Mouse (Mus musculus): ENCODE results near the gene Zfp341. TPM values are rescaled to one million over a fixed set of nuclear protein-coding genes. Genes with fewer than 3 reads are reported as not detected.

The Zfp341 gene
- polyA plus RNA-seq, 1 experiment: 8.9 TPM

DNA sequence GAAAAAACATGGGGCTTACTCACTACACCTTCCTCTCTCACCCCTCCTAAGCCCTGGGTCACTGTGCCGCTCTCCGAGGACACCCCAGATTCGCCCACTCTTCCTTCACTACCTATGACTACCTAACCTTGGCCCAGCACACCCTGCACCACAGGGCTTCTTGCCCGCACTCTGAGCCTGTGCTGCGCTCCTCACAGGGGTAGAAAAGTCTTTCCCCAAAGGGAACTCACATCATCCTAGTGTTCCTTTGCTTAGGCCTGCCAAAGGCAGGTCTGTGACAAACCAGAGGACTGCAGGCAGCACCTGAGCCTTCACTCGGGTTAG is 35.4 kb upstream of the Zfp341 start:
- no peak for TF ChIP-seq GATA1 (IDR thresholded peaks at IDR 0.05; ENCODE audit: low read length)

DNA sequence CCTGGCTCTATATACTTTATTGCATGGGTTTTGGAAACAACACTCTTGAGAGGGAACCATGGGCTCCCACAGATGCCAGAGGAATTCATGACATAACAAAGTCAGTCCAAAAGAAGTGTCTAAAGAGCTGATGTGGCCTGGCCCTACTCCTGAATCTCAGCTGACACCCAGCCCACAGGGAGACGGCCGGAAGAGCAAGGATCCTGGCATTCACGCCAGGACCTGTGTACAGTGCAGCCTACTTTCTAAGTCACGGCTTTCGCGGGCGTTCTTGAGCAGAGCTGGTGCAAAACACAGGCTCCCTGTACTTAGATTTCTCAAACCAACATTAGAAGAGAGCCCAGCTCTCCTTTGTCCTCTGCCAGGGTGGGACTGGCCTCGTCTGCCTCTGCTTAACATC is 32.5 kb upstream of the Zfp341 start:
- no peak for TF ChIP-seq GATA1 (IDR thresholded peaks at IDR 0.05; ENCODE audit: low read length)

DNA sequence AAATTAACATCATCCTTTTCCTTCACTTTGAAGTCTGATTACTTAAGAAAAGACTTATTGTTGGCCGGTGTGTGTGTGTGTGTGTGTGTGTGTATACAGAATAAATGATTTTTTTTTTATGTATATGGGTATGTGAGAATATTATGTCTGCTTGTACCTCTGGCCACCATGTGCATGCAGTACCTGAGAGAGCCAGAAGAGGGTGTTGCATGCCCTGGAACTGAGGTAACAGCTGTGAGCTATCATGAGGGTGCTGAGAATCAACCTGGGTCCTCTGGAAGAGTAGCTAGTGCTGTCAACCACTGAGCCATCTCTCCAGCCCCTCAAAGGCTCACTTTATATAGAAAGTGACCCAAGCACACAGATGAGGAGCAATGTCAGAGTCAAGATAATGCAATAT is 31.7 kb upstream of the Zfp341 start:
- TF ChIP-seq GATA1 (IDR thresholded peaks at IDR 0.05; ENCODE audit: low read length): no peak

DNA sequence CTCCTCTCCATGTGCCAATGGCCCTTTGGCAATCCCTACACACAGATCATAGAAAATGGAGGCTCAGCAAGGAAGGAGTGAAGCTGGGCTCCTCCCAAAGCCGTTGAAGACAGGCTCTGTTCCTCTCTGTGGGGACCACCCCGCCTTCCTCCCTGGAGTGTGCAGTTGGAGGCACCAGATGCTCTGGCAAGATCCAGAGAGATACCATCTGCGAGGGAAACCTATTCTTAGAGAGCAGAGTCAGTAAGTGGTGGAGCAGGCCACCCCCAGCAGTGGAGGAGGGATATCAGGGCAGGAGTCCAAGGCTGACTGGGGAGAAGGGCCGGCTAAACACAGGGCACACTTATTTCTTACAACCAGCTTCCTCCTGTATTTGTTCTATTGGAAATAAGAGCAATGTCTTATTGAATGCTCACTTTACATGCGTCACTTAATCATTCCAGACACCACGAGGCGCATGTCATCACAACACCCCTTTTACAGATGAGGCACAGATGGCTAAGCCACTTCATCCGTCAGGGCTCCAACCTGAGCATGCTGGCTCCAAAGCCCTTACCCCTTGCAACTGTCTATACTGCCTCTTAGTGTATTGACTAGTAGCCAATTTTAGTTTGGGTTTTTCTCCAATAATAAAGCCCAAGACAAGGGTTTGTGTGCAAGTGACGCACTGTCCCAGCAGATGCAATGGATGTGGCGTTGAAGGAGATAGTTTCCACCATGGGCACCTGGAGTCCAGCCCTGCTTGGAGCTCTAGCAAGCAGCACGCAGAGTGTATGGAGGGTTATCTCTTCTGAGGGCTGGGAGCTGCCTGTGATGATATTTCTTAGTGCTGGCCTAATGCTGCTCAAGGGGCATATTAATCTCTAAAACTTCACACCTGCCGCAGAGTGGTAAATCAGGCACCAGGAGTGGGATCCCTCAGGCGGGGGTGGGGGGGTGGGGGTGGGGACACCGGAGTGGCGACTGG is 28.9 kb upstream of the Zfp341 start:
- no peak for TF ChIP-seq GATA1 (IDR thresholded peaks at IDR 0.05; ENCODE audit: low read length)

DNA sequence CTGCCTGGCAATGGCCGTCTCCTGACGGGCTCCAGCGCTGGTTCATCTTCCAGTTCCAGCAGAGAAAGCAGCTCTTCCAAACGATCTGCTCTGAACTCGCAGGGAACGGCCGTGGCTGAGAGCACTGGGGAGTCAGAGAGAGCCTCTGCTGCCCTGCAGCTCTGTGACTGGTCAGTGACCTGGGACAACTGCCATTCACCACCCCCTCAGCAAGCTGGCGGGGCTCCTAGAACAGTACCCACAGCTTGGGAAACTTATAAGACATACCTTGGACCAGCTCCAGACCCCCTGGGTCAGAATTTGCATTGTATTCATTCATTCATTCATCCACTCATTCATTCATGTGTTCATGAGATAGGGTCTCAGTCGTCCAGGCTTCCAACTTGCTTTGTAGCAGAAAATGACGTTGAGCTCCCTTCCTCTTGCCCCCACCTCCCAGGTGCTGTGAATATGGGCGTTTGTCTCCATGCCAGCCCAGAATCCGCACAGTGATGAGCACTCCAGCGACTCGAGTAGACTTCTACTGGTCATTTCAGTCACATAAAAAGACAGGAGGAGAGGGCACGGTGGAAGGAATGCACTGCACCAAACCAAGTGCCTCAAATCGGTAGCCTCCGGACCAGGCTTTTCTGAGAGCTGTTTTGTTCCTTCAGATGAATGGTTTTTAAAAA is 28.0 kb upstream of the Zfp341 start:
- TF ChIP-seq GATA1 (IDR thresholded peaks at IDR 0.05; ENCODE audit: low read length): no peak

DNA sequence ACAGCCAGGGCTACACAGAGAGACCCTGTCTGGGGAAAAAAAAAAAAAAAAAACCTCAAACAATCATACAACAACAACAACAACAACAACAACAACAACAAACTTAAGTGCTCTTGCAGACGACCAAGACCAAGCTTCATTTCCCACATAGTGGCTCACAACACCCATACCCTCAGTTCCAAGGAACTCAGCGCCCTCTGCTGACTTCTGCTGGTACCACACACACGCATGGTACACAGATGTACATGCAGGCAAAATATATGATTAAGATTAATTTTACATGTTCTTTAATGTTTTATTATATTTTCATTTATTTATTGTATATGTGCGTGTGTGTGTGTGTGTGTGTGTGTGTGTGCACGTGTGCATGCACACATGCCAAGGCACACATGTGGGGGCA is 26.7 kb upstream of the Zfp341 start:
- no peak for TF ChIP-seq GATA1 (IDR thresholded peaks at IDR 0.05; ENCODE audit: low read length)

DNA sequence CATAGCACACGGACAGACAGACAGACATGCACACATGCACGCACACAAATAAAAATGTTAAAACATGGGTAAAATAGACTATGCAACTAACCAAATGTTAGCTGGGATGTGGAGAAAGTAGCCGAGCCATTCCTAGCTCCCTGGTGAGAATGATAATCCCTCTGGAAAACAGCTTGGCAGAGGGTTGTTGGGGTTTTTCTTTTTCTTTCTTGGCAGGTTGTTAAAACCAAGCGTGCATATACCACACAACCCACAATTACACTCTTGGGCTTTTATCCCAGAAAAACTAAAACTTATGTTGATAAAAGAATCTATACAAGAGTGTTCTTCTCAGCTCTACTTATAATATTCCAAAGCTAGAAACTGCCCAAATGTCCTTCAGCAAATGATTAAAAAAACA is 24.0 kb upstream of the Zfp341 start:
- TF ChIP-seq GATA1 (IDR thresholded peaks at IDR 0.05; ENCODE audit: low read length): no peak

DNA sequence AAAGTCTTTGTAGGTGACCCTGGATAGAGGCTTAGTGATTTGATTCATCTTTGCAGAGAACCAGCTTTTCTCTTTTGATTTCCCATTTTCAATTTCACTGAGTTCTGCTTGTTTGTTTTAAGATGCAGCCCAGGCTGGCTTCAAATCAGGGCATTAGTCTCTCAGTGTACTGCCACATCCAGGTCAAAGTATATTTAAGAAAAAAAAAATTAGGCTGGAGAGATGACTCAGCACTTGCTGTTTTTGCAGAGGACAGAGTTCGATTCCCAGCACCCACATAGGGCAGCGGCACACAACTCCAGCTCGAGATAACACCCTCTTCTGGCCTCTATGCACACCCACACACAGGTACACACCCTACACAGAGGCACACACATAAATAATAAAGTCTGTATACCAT is 21.9 kb upstream of the Zfp341 start:
- no peak for TF ChIP-seq GATA1 (IDR thresholded peaks at IDR 0.05; ENCODE audit: low read length)

DNA sequence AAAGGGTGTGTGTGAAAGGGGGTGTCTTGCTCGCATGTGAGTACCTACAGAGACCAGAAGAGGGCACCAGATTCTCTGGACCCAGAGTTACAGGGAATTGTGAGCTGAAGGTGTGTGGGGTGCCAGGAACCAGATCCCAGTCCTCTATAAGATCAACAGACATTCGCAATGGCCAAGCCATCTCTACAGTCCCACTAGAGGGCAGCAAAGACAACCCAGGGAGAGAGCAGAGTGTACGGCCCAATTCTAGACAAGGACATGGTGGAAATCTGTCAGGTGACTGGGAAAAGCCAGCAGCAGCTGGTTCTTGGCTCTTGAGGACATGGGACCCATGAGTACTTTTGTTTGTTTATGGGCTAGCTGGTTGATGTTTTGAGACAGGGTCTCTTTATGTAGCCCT is 20.1 kb upstream of the Zfp341 start:
- TF ChIP-seq GATA1 (IDR thresholded peaks at IDR 0.05; ENCODE audit: low read length): no peak

DNA sequence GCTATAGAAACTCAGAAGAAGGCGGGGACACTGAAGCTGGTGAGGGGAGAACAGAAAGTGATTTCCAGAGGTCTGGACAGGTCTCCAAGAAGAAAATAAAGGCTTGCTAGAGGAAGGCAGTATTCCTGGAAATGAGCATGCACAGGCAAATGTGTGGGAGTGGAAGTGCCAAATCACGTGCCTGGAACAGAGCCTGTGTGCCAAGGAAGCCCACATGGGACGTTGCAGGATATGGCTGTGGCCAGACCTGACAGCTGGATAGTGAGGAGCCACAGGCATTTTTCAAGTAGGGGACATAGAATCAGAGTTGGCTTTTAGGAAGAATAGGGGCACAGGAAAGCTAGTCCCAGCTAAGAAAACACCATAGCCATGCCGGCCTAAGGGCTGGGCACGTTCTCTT is 17.3 kb upstream of the Zfp341 start:
- no peak for TF ChIP-seq GATA1 (IDR thresholded peaks at IDR 0.05; ENCODE audit: low read length)

DNA sequence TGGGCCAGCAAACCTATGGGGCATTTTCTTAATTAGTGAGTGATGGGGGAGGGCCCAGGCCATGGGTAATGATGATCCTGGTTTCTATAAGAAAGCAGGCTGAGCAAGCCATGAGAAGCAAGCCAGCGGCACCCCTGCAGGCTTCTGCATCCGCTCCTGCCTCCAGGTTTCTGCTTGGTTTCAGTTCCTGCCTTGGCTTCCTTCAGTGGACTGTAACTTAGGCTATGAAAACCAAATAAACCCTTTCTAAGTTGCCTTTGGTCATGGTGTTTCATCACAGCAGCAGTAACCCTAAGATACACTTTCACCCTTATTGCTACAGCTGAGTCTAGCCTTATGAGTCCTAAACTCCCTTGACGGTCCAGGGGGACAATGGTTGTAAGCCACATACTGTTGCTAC is 15.7 kb upstream of the Zfp341 start:
- TF ChIP-seq GATA1 (IDR thresholded peaks at IDR 0.05; ENCODE audit: low read length): no peak

DNA sequence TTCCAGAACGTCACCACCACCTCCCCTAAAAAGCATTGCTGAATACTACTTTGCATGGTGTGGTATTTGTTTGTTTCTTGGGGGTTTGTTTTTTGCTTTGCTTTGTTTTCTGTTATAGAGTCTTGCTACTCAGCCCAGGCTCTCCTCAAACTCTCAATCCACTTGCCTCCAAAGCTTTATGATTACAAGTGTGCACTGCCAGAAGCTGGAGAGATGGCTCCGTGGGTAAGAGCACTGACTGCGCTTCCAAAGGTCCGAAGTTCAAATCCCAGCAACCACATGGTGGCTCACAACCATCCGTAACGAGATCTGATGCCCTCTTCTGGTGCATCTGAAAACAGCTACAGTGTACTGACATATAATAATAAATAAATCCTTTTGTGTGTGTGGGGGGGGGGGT is 12.5 kb upstream of the Zfp341 start:
- no peak for TF ChIP-seq GATA1 (IDR thresholded peaks at IDR 0.05; ENCODE audit: low read length)

DNA sequence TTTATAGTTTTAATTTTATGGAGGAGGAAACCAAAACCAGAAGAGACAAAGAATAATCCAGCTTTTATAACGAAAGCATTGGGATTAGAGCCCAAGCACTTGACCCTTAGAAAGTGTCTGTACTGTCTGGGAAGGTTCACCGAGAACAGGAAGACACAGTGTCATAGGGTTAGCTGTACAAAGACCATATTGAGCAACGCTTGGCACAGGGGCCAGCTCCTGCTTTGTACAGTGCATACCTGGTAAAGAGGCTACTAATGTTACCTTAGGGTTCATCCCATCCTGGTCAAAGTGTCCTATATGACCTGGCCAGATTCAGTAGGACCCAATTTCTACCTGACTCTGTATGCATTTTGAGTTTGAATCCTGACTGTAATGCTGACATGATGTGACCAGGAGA is 11.8 kb upstream of the Zfp341 start:
- no peak for TF ChIP-seq GATA1 (IDR thresholded peaks at IDR 0.05; ENCODE audit: low read length)

DNA sequence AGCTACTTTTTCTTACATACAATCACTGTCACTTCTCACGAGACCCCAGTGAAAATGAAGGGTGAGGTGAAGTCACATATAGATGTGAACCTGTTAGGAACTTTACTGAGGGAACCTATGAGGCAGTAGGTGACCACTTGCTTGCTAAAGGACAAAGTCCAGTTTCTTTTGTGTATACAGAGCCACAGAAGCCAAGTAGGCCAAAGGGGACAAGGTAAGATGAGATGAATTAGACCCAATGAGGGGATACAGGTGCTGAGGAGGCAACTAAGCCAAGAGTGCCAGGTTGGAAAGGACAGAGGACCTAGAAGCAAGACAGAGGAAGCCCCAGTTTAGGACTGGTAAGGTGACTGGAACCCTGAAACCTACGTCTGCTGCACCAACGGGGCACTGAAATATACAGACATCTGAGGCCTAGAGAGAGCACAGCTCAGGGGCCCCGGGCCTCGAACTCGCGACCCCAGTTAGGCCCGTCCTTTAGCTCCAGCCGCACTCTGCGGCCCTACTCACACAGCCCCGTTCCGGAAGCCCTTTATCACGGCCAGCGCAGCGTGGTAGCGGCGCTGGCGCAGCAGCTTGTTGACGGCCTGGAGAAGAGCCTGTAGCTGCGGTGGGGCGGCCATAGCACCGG is 10.0 kb upstream of the Zfp341 start:
- TF ChIP-seq GATA1 (IDR thresholded peaks at IDR 0.05; ENCODE audit: low read length): no peak

DNA sequence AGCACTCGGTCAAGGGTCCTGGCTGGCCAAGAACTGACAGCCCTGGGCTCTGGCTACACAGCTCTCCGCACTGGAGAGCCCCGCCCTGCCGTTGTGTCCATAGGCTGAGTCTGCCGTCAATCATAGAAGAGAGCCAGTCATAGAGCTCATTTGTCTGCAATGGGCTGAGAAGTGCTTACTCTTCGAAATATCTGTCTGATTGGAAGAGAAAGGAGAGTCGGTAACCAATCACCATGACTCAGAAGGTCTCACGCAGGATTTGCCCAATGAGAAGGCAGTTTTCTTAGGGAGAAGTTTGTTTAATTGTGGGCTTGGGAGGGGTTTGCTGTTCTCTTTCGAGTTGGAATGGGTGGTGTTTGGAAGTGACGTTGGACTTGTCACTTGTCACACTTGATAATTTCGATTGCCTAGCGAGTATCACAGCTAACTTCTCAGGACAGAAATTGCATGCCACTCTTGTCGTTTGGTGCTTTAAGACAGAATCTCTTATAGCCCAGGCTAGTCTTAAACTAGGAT is 9.4 kb upstream of the Zfp341 start, which contains the start of gene Pxmp4:
Gene Pxmp4, minus strand, starts transcription at position 71 of the 516 bp plus-strand sequence.
- TF ChIP-seq GATA1 (IDR thresholded peaks at IDR 0.05; ENCODE audit: low read length): no peak

DNA sequence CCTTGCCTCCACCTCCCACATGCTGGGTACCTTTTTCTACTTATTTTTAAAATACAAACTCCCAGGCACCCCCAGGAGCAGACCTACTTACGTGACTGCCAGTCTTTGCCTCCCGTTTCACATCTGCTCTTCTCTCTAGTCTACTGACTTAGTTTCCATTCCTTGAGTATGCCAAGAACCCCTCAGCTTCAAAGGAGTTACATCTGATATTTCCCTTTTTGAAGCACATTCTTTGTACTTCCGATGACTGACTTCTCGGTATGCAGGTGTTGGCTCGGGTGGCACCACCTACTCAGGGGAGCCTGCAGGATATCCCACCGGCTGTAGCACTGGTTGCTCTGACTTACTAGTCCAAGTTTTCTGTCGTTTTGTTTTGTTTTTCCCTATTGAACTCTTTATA is 8.9 kb upstream of the Zfp341 start:
- TF ChIP-seq GATA1 (IDR thresholded peaks at IDR 0.05; ENCODE audit: low read length): no peak
